Mouse (Mus musculus) urinary bladder, postnatal 4 days (tissue): ENCODE measurements around the gene Elovl2.

Experiments
- DNase-seq, 2 experiments: peaks; one replicate each; pipeline ENCODE4 v3.0.0; 2021 to 2022; ENCODE audit warnings: low spot score in 2 of 2

The Elovl2 gene

DNA sequence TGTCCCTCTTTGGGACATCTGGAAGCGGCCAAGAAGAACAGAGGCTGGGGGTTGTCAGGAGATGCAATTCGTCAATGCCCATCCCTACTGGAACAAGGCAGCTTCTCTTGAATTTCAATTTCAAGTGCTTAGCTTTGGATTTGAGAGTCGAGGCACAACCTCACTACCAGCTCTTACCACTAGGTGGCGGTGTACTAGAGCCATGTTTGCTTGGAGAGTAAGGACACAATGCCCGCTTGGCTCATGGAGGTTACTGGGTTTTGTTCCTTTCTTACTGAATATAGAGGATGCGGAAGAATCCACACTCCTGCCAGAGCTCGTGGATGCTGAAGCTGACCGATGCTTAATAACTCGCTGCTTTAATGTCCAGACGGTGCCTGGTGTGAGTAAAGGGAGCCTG lies 73.9 kb downstream of the Elovl2 start:
- DNase-seq = peak in 1 of 2 experiments; percentile 68

DNA sequence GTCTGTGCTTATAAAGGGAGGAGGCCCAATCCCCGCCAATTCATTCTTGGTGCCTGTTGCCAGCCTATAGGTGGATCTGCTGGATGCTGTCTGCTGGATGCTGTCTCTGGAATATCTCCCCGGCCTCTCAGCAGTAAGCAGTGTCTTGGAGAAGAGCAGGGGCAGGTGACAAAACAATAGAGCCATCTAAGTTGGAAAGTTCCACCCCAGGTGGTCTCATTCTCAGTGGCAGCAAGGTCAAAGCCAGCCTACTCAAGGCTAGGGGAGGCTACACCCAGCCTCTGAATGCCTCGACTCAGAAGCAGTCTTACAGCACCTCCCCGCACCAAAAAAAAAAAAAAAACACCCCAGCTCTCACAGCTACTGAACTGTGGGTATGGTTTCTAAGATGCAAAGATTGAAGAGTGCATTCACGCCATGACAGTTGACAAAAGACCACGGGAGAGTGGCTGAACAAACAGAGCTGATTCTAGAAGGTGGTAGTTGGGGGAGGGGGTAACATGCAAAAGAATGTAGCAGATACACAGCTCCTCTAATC lies 74.7 kb downstream of the Elovl2 start:
- no peak for DNase-seq

DNA sequence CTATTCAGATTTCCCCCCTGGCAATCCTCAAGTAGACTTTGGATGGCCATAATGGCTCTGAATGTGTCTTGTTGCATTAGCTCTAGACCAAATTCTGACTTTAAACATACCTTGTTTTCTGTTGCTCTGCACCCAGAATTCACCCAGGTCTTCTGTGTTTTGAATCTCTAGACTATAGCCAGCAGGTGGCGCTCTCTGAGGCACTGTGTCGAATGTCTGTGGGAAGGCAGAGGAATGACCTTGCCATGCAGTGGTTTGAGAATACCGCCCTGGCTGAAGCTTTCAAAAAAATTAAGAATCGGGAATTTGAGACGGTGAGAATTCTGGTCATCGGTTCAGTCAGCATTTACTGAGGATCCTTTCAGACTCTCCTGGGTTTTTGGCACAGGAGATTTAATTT lies 85.3 kb downstream of the Elovl2 start:
- DNase-seq = peak in 1 of 2 experiments; percentile 66
